Mouse (Mus musculus): Measurements from ENCODE around the gene Ifnar1. TPM values are rescaled to one million over a fixed set of nuclear protein-coding genes. Genes with fewer than 3 reads are reported as not detected.
A peak's percentile ranks its signal among the peaks of the same experiment; 100 is the strongest.

The Ifnar1 gene
- polyA plus RNA-seq, 1 experiment from 2014 or later: 40.1 TPM

DNA sequence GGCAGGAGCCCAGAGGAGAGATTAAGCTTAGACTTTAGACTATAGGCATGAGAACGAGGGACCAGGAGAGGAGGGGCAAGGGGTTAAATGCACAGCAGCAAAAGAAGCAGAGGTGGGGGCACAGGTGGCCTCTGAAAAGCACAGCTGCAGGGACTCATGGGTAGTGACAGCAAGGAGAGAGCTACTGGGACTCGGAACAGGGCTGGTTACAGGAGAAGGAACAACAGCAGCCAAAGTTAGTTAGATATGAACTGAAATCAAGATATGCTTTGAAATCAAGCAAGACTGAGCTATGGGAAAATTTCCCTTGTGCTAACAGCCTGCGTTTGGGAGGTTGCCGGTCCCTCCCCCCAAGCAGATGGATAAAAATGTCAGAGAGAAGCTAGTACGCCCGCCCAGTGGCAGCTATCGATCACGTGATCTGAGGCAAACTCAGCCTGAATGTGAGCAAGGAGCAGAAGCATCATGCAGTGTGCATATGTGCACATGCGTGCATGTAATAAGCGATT, 56.6 kb downstream of the Ifnar1 start:
- no peak for ATAC-seq (ENCODE audit: insufficient number of reproducible peaks, low FRiP score)
- WGBS: 32% methylated on average over 10 of the region's 10 CpGs
- Histone ChIP-seq H3K4me3 (no peak overlapping the region), H3K4me2 (peak overlapping the region; percentile 41), H3K27me3 (replicated peaks) (no peaks in the 10 kb centered on the region), H3K4me1 (replicated peaks) (peaks cover 51% of the 10 kb centered on the region), H3K27ac (ENCODE audit: poor library complexity, severe bottlenecking) (peak overlapping the region; percentile 52; the same call in 1 of the 2 replicates), H3K9ac (no peak overlapping the region), H3K36me3 (no peaks in the 10 kb centered on the region), H3K9me3 (replicated peaks) (no peaks in the 10 kb centered on the region)

- H3K9ac ChIP-seq: no peak overlapping the region
- 95% methylated on average over 1 of the region's 1 CpGs for WGBS
- H3K4me2 ChIP-seq: no peak overlapping the region
- H3K27ac ChIP-seq (ENCODE audit: poor library complexity, severe bottlenecking): no peak overlapping the region
- H3K27me3 ChIP-seq (replicated peaks): no peaks in the 10 kb centered on the region
- peaks cover 46% of the 10 kb centered on the region for H3K4me1 ChIP-seq (replicated peaks)
- no peaks in the 10 kb centered on the region for H3K9me3 ChIP-seq (replicated peaks)
- no peak overlapping the region for H3K4me3 ChIP-seq
- no peaks in the 10 kb centered on the region for H3K36me3 ChIP-seq
- no peak for ATAC-seq (ENCODE audit: insufficient number of reproducible peaks, low FRiP score)
Measured at GRCm38 (mm10) chr16:91543619-91544018, 58.6 kb downstream of the Ifnar1 start.

DNA sequence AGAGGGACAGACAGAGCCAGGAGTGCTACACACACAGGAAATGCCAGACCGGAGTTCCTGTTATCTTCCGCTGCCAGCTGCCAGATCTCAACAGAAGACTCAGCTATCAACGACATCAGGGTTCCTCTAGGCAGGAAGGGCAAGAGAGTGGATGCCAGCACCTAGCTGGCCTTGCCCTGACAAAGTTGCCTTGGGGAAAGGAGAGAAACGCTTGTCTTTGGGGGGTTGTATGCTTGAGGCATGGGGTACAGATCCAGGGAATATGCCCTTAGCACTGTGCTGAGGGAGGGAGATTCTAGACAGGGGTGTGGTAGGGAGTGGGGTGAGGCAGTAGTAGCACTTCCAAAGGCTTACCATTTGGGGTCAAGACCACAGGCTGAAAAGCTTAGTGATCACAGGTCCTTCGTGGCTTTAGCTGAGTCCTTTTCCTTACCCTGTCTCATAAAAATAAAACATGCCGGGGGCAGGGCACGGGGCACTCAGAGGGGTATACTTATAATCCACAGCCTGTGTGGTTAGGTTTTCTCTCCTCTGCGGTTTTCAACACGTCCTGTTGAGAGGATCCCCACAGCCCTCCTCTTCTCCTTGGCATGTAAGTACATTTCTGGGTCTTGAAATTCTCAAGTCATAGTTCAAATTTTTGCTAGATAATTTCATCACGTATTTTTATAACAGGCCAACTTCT, 60.7 kb downstream of the Ifnar1 start:
- Histone ChIP-seq H3K27ac (ENCODE audit: poor library complexity, severe bottlenecking) (peak overlapping the region; percentile 63; the same call in 1 of the 2 replicates), H3K36me3 (peaks cover 2% of the 10 kb centered on the region; the same call in 1 of the 2 replicates), H3K27me3 (replicated peaks) (no peaks in the 10 kb centered on the region), H3K9ac (no peak overlapping the region), H3K4me1 (replicated peaks) (peaks cover 54% of the 10 kb centered on the region), H3K4me3 (no peak overlapping the region), H3K9me3 (replicated peaks) (no peaks in the 10 kb centered on the region), H3K4me2 (no peak overlapping the region)
- no peak for ATAC-seq (ENCODE audit: insufficient number of reproducible peaks, low FRiP score)
- WGBS: 42% methylated on average over 10 of the region's 10 CpGs

DNA sequence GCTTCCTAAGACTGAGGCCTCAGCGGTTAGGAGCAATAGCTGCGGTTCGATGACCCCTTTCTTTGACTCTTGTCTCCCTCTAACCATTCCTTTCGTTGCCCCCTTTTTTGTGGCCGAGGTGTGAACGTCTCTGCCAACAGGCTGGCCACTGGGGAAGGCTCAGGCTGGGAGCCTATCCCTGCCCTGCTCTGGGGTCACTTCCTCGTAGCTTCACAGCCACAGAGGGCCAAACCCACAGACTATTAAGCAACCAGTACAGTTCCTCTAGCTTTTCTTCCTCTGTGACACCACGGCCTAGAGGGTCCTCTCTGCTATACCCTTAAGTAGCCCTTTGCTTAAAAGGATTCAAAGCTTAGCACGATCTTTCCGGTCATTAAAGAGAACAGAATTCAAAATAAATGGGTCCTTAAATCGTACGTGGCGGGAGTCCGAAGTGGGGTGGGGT, 61.4 kb downstream of the Ifnar1 start:
- WGBS: 15% methylated on average over 14 of the region's 14 CpGs
- Histone ChIP-seq H3K9ac (peak overlapping the region; percentile 98), H3K4me3 (peak overlapping the region; percentile 93), H3K4me2 (peak overlapping the region; percentile 91), H3K4me1 (replicated peaks) (peaks cover 56% of the 10 kb centered on the region), H3K27ac (ENCODE audit: poor library complexity, severe bottlenecking) (peak overlapping the region; percentile 87), H3K9me3 (replicated peaks) (no peaks in the 10 kb centered on the region), H3K27me3 (replicated peaks) (no peaks in the 10 kb centered on the region), H3K36me3 (peaks cover 2% of the 10 kb centered on the region; the same call in 1 of the 2 replicates)
- ATAC-seq (ENCODE audit: insufficient number of reproducible peaks, low FRiP score): peak; percentile 19; the same call in 1 of the 2 replicates

DNA sequence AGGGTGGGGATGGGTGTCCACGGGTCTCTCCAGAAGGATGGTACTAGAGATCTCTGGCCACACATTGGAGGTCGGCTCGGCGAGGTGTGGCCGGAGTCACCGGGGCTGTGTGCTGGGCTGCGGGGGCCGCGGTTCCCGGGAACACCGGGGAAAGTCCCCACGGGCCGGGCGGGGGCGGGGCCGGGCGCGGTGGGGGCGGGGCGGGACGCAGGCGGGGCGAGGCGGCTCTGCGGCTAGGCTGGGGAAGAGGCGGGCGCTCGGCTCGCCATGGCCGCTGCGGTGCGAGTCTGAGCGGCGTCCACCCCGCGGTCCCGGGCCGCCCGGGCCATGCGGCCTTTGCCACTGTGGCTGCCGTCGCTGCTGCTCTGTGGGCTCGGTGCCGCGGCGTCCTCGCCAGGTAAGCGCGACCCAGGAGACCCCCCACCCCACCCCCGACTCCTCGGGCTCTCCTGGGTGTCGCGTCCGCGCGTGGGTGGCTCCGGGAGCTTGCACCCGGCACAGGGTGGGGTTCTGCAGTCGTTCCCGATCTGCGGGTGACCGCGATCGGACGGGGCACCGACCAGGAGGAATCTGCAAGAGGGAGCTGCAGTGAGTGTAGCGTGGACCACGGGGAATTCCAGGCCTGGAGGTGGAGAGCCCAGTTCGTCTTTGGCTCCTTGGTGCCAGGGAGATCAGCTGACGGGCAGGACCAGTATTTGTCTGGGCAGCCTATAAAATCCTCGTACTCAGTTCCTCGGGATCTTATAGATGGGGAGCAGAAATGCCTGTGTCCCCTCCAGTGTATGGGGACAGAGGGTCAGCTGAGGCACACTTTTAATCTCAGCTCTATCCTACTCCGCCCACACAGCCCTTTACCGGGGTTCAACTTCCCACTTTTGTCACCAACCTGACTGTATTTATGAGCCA, 62.1 kb downstream of the Ifnar1 start, which contains the start of gene Ifngr2:
Gene Ifngr2 (plus strand): TSS at position 237 of the 906 bp plus-strand sequence.
- under 1% methylated on average over 65 of the region's 74 CpGs for WGBS
- H3K9ac ChIP-seq: peak within 1 kb of the TSS; percentile 98
- H3K27ac ChIP-seq (ENCODE audit: poor library complexity, severe bottlenecking): peak within 1 kb of the TSS; percentile 87
- H3K4me3 ChIP-seq: peak within 1 kb of the TSS; percentile 93
- no peaks in the 10 kb centered on the region for H3K27me3 ChIP-seq (replicated peaks)
- peaks cover 2% of the 10 kb centered on the region; the same call in 1 of the 2 replicates for H3K36me3 ChIP-seq
- peak within 1 kb of the TSS; percentile 91 for H3K4me2 ChIP-seq
- ATAC-seq (ENCODE audit: insufficient number of reproducible peaks, low FRiP score): peak; percentile 91
- peaks cover 56% of the 10 kb centered on the region for H3K4me1 ChIP-seq (replicated peaks)
- H3K9me3 ChIP-seq (replicated peaks): no peaks in the 10 kb centered on the region

- H3K9ac ChIP-seq: peak overlapping the region; percentile 98
- H3K4me1 ChIP-seq (replicated peaks): peaks cover 62% of the 10 kb centered on the region
- H3K4me2 ChIP-seq: peak overlapping the region; percentile 91
- H3K4me3 ChIP-seq: peak overlapping the region; percentile 93
- H3K27ac ChIP-seq (ENCODE audit: poor library complexity, severe bottlenecking): peak overlapping the region; percentile 87
- ATAC-seq (ENCODE audit: insufficient number of reproducible peaks, low FRiP score): no peak
- WGBS: 37% methylated on average over 5 of the region's 5 CpGs
- H3K27me3 ChIP-seq (replicated peaks): no peaks in the 10 kb centered on the region
- peaks cover 7% of the 10 kb centered on the region for H3K36me3 ChIP-seq
- no peaks in the 10 kb centered on the region for H3K9me3 ChIP-seq (replicated peaks)
Measured at GRCm38 (mm10) chr16:91547974-91548373, 62.9 kb downstream of the Ifnar1 start.

DNA sequence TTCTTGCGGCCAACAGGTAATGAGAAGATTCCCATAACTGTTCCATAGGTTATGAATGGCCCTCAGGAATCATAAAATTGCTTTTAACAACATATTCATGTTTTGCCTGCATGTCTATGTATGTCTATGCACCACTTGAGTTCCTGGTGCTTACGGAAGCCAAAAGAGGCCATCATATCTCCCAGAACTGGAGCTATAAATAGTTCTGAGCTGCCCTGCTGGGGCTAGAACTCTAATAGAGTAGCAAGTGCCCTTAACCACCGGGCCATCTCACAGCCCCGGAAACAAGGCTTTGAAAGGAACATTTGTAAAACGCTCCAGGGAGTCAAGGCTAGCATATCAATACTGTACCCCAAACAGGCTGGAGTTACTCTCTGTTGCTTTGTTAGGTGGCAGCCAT, 63.5 kb downstream of the Ifnar1 start:
- peak overlapping the region; percentile 75 for H3K4me2 ChIP-seq
- H3K9ac ChIP-seq: peak overlapping the region; percentile 72
- peaks cover 68% of the 10 kb centered on the region for H3K4me1 ChIP-seq (replicated peaks)
- H3K36me3 ChIP-seq: peaks cover 7% of the 10 kb centered on the region
- H3K27me3 ChIP-seq (replicated peaks): no peaks in the 10 kb centered on the region
- ATAC-seq (ENCODE audit: insufficient number of reproducible peaks, low FRiP score): no peak
- WGBS: 24% methylated on average over 5 of the region's 5 CpGs
- peak overlapping the region; percentile 89 for H3K27ac ChIP-seq (ENCODE audit: poor library complexity, severe bottlenecking)
- H3K4me3 ChIP-seq: peak overlapping the region; percentile 46
- no peaks in the 10 kb centered on the region for H3K9me3 ChIP-seq (replicated peaks)

- Histone ChIP-seq H3K36me3 (peaks cover 7% of the 10 kb centered on the region), H3K4me3 (peak overlapping the region; percentile 46), H3K27ac (ENCODE audit: poor library complexity, severe bottlenecking) (peak overlapping the region; percentile 89), H3K27me3 (replicated peaks) (no peaks in the 10 kb centered on the region), H3K4me2 (peak overlapping the region; percentile 75), H3K9me3 (replicated peaks) (no peaks in the 10 kb centered on the region), H3K4me1 (replicated peaks) (peaks cover 72% of the 10 kb centered on the region), H3K9ac (peak overlapping the region; percentile 72)
- ATAC-seq (ENCODE audit: insufficient number of reproducible peaks, low FRiP score): no peak
- 52% methylated on average over 2 of the region's 2 CpGs for WGBS
Measured at GRCm38 (mm10) chr16:91548996-91549395, 64.0 kb downstream of the Ifnar1 start.

DNA sequence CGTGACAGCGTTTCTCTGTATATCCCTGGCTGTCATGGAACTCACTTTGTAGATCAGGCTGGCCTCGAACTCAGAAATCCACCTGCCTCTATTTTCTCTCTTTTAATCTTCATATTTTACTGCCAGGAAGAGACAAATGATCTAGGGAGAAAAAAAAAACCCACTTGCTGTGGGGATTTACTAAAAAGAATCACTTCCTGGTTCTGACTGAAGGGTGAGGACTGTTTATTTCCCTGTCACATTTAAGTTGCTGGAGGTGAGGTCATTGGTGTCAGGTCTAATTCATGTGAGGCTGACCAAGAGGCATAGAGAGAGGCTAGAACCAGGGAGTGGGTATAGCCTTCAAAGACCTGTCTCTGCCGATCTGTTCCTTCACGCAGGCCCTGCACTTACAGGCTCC, 64.6 kb downstream of the Ifnar1 start:
- H3K4me1 ChIP-seq (replicated peaks): peaks cover 78% of the 10 kb centered on the region
- H3K27me3 ChIP-seq (replicated peaks): no peaks in the 10 kb centered on the region
- H3K9me3 ChIP-seq (replicated peaks): no peaks in the 10 kb centered on the region
- H3K4me2 ChIP-seq: peak overlapping the region; percentile 75
- peak overlapping the region; percentile 10; the same call in 1 of the 2 replicates for H3K4me3 ChIP-seq
- no peak for ATAC-seq (ENCODE audit: insufficient number of reproducible peaks, low FRiP score)
- H3K9ac ChIP-seq: peak overlapping the region; percentile 72; the same call in 1 of the 2 replicates
- peaks cover 7% of the 10 kb centered on the region for H3K36me3 ChIP-seq
- WGBS: 63% methylated on average over 5 of the region's 5 CpGs
- H3K27ac ChIP-seq (ENCODE audit: poor library complexity, severe bottlenecking): peak overlapping the region; percentile 89

GRCm38 (mm10) chr16:91551081-91551524, 66.1 kb downstream of the Ifnar1 start:
- H3K9ac ChIP-seq: peak overlapping the region; percentile 42
- H3K36me3 ChIP-seq: peaks cover 20% of the 10 kb centered on the region
- WGBS: 18% methylated on average over 10 of the region's 10 CpGs
- peaks cover 82% of the 10 kb centered on the region for H3K4me1 ChIP-seq (replicated peaks)
- H3K27me3 ChIP-seq (replicated peaks): no peaks in the 10 kb centered on the region
- H3K4me2 ChIP-seq: peak overlapping the region; percentile 48
- H3K27ac ChIP-seq (ENCODE audit: poor library complexity, severe bottlenecking): peak overlapping the region; percentile 75
- H3K4me3 ChIP-seq: no peak overlapping the region
- 0 out of 2 replicates have a peak, but pooled peaks have one; percentile 43 for ATAC-seq (ENCODE audit: insufficient number of reproducible peaks, low FRiP score)
- H3K9me3 ChIP-seq (replicated peaks): no peaks in the 10 kb centered on the region
